Mouse (Mus musculus): ENCODE data around the gene Mvb12b.

Mvb12b gene

GRCm38 (mm10) chr2:33814581-33814980 lies 73.2 kb downstream of the Mvb12b start:
- DNase-seq (ENCODE audit: low spot score): no peak

- no peak for DNase-seq (ENCODE audit: low spot score)
Observed at GRCm38 (mm10) chr2:33813501-33814240, 74.1 kb downstream of the Mvb12b start.

- no peak for DNase-seq (ENCODE audit: low spot score)
Observed at GRCm38 (mm10) chr2:33812980-33813379, 74.8 kb downstream of the Mvb12b start.

- DNase-seq (ENCODE audit: low spot score): no peak
Observed at GRCm38 (mm10) chr2:33811349-33811890, 76.3 kb downstream of the Mvb12b start.

- DNase-seq (ENCODE audit: low spot score): no peak
Observed at GRCm38 (mm10) chr2:33809081-33809480, 78.7 kb downstream of the Mvb12b start.

- no peak for DNase-seq (ENCODE audit: low spot score)
Observed at GRCm38 (mm10) chr2:33808032-33808431, 79.7 kb downstream of the Mvb12b start.

- DNase-seq (ENCODE audit: low spot score): no peak
Observed at GRCm38 (mm10) chr2:33805640-33806039, 82.1 kb downstream of the Mvb12b start.

GRCm38 (mm10) chr2:33803717-33804214 lies 84.0 kb downstream of the Mvb12b start:
- no peak for DNase-seq (ENCODE audit: low spot score)

GRCm38 (mm10) chr2:33803083-33803615 lies 84.6 kb downstream of the Mvb12b start:
- no peak for DNase-seq (ENCODE audit: low spot score)

GRCm38 (mm10) chr2:33801760-33802159 lies 86.0 kb downstream of the Mvb12b start:
- DNase-seq (ENCODE audit: low spot score): no peak

- DNase-seq (ENCODE audit: low spot score): no peak
Observed at GRCm38 (mm10) chr2:33801336-33801735, 86.4 kb downstream of the Mvb12b start.

- no peak for DNase-seq (ENCODE audit: low spot score)
Observed at GRCm38 (mm10) chr2:33800221-33800620, 87.5 kb downstream of the Mvb12b start.

GRCm38 (mm10) chr2:33795716-33796472 lies 91.9 kb downstream of the Mvb12b start:
- DNase-seq (ENCODE audit: low spot score): no peak

GRCm38 (mm10) chr2:33795001-33795580 lies 92.7 kb downstream of the Mvb12b start:
- DNase-seq (ENCODE audit: low spot score): no peak

- DNase-seq (ENCODE audit: low spot score): peak; percentile 45
Observed at GRCm38 (mm10) chr2:33794483-33794882, 93.3 kb downstream of the Mvb12b start.

GRCm38 (mm10) chr2:33790301-33790700 lies 97.4 kb downstream of the Mvb12b start:
- DNase-seq (ENCODE audit: low spot score): no peak

- DNase-seq (ENCODE audit: low spot score): no peak
Observed at GRCm38 (mm10) chr2:33789732-33790131, 98.0 kb downstream of the Mvb12b start.

- DNase-seq (ENCODE audit: low spot score): no peak
Observed at GRCm38 (mm10) chr2:33789279-33789678, 98.5 kb downstream of the Mvb12b start.

GRCm38 (mm10) chr2:33788851-33789250 lies 98.9 kb downstream of the Mvb12b start:
- no peak for DNase-seq (ENCODE audit: low spot score)

- no peak for DNase-seq (ENCODE audit: low spot score)
Observed at GRCm38 (mm10) chr2:33788131-33788530, 99.6 kb downstream of the Mvb12b start.

- DNase-seq (ENCODE audit: low spot score): no peak
Observed at GRCm38 (mm10) chr2:33786064-33786463, 101.7 kb downstream of the Mvb12b start.

GRCm38 (mm10) chr2:33785596-33785995 lies 102.2 kb downstream of the Mvb12b start:
- peak; percentile 75 for DNase-seq (ENCODE audit: low spot score)

Measured in MN1 (cell line).